Mouse (Mus musculus) limb, embryonic 14.5 days (tissue): ENCODE data around the gene Gpatch2. TPM values are rescaled to one million over a fixed set of nuclear protein-coding genes. Genes with fewer than 3 reads are reported as not detected.

Experiments
- ATAC-seq: fragments of 200-750 bp; cut with Nextera tagmentation; 2 replicates; pipeline ENCODE4 v1.8.0; 2017; ENCODE audit warnings: low read depth, moderate number of reproducible peaks, moderate TSS enrichment; ENCODE audit not compliant: low FRiP score
- DNase-seq: peaks from one replicate; pipeline ENCODE4 v3.0.0-alpha.2; 2015; ENCODE audit warnings: low spot score
- H3K27ac ChIP-seq: fragments of 300-500 bp; sonication (generic); replicated peaks from 2 replicates; pipeline ENCODE4 v1.5.1; 2014; ENCODE audit warnings: low read depth, mild to moderate bottlenecking, low read length, moderate library complexity, mixed read lengths
- H3K27me3 ChIP-seq: fragments of 300-500 bp; sonication (generic); 2 replicates; pipeline ENCODE4 v1.6.1; 2014; ENCODE audit warnings: low read length, mixed read lengths; ENCODE audit not compliant: control insufficient read depth, insufficient read depth
- H3K36me3 ChIP-seq: fragments of 300-500 bp; sonication (generic); 2 replicates; pipeline ENCODE4 v1.6.1; 2014; ENCODE audit warnings: mild to moderate bottlenecking, low read length, moderate library complexity, mixed read lengths; ENCODE audit not compliant: control insufficient read depth, insufficient read depth
- H3K4me1 ChIP-seq: fragments of 300-500 bp; sonication (generic); 2 replicates; pipeline ENCODE4 v1.6.1; 2014; ENCODE audit warnings: antibody characterized with exemption, low read length, mixed read lengths; ENCODE audit not compliant: control insufficient read depth, insufficient read depth
- H3K4me2 ChIP-seq: fragments of 300-500 bp; sonication (generic); replicated peaks from 2 replicates; pipeline ENCODE4 v1.6.1; 2014; ENCODE audit warnings: low read depth, mild to moderate bottlenecking, low read length, moderate library complexity; ENCODE audit not compliant: severe bottlenecking
- H3K4me3 ChIP-seq: fragments of 300-500 bp; sonication (generic); replicated peaks from 2 replicates; pipeline ENCODE4 v1.5.1; 2014; ENCODE audit warnings: low read length
- H3K9ac ChIP-seq: fragments of 300-500 bp; sonication (generic); 2 replicates; pipeline ENCODE4 v1.6.1; 2014; ENCODE audit warnings: mild to moderate bottlenecking, low read depth, low read length, moderate library complexity; ENCODE audit not compliant: severe bottlenecking
- H3K9me3 ChIP-seq: fragments of 300-500 bp; sonication (generic); 2 replicates; pipeline ENCODE4 v1.6.1; 2016; ENCODE audit warnings: low read length; ENCODE audit not compliant: control insufficient read depth
- POLR2A ChIP-seq: fragments of 200-500 bp; IDR thresholded peaks from 2 replicates; pipeline ENCODE4 v1.8.0; 2012; ENCODE audit warnings: inconsistent platforms, mild to moderate bottlenecking, moderate library complexity, borderline replicate concordance; ENCODE audit not compliant: insufficient read depth, insufficient read length; ENCODE audit errors: extremely low read depth
- WGBS: fragments of 180-500 bp; shearing (Covaris S2); extraction: QIAGEN DNeasy Blood & Tissue Kit; methylation state at CpG from one replicate; pipeline ENCODE4 v1.1.7; 2014; 5-methylcytosine and 5-hydroxymethylcytosine counted together
- polyA plus RNA-seq, 2 experiments: library from polyadenylated mRNA; depleted of rRNA in 1 of 2; stranded (reverse) in 1 of 2; unstranded in 1 of 2; fragments of >200 nt; fragmentation: Nextera tagmentation in 1 of 2; extraction: Ambion mirVana in 1 of 2; gene quantifications; 2 replicates each; pipeline versions ENCODE4 v1.2.1 to v1.2.3; 2012 to 2014

Gpatch2 gene
- polyA plus RNA-seq, 2 experiments, result 17.7 to 17.8 TPM

DNA sequence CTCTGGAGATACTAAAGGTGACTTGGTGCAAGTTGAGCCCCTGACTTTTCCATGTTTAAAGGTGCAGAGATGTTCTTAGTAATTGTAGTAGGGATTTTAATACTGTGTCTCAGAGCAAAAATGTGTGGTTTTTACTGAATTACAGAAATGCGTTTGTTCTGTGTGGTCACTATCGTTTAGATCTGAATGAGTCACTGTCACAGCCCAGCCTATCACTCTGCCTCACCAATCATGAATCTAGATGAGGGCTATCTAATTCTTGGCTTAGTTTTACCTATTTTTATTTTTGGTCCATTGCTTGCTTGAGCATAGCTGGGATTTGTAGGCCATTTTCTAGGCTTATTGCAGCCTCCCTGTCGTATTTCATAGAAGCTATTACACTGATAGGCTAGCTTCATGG, 19.9 kb downstream of the Gpatch2 start:
- no peak for TF ChIP-seq POLR2A

DNA sequence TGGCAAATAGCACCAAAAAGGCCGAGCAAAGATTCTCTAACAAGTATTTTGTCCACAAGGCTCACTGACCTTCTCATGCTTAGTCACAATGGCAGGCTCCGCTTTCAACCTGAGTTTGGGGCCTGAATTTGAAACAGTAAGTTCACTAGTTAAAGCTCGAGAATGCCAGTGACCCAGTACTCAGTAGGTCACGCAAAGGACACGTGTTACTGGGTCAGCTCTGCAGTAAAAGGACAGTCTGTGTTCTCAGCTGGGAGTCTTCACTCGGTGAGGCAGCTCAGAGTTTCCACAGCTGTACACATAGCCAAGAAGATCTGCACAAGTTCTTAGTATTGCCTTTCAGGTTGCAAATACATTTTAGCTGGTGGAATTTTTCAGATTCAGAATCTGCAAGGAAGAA, 21.0 kb downstream of the Gpatch2 start:
- WGBS, result 78% methylated on average over 6 of the region's 6 CpGs
- Histone ChIP-seq H3K36me3 (peaks cover 22% of the 10 kb centered on the region), H3K4me1 (no peaks in the 10 kb centered on the region), H3K27ac (no peak overlapping the region), H3K9ac (no peak overlapping the region), H3K4me2 (no peak overlapping the region), H3K27me3 (no peaks in the 10 kb centered on the region), H3K4me3 (no peak overlapping the region), H3K9me3 (no peaks in the 10 kb centered on the region)
- ATAC-seq (no peak), DNase-seq (no peak)
- no peak for TF ChIP-seq POLR2A

More for the DNA sequence above, 19.9 kb downstream of the Gpatch2 start:
- DNase-seq, result no peak
- no peaks in the 10 kb centered on the region for H3K4me1 ChIP-seq
- H3K27ac ChIP-seq, result no peak overlapping the region
- H3K4me3 ChIP-seq, result no peak overlapping the region
- no peak overlapping the region for H3K4me2 ChIP-seq
- H3K9me3 ChIP-seq, result no peaks in the 10 kb centered on the region
- no peak overlapping the region for H3K9ac ChIP-seq
- 95% methylated on average over 3 of the region's 3 CpGs for WGBS
- ATAC-seq, result no peak
- peaks cover 22% of the 10 kb centered on the region for H3K36me3 ChIP-seq
- H3K27me3 ChIP-seq, result no peaks in the 10 kb centered on the region

DNA sequence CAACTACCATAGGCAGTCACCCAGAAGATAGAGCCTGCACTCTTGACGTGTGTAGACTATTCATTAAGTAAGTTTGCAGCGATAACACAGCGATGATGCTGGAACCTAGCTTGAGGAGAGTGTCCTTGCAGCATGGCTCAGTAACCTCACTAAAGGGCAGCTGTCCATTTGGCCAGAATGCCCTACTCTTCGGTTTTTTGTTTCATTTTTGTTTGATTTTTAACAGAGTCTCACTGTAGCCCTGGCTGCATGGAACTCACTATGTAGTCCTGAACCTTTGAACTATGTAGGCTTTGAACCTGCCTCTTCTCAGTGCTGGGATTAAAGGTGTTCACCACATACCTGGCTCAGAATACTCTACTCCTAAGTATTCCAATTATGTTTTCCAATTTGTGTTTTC, 22.8 kb downstream of the Gpatch2 start:
- no peaks in the 10 kb centered on the region for H3K4me1 ChIP-seq
- no peak overlapping the region for H3K9ac ChIP-seq
- no peaks in the 10 kb centered on the region for H3K9me3 ChIP-seq
- no peak for TF ChIP-seq POLR2A
- 92% methylated on average over 4 of the region's 4 CpGs for WGBS
- ATAC-seq, result no peak
- no peak overlapping the region for H3K27ac ChIP-seq
- H3K4me3 ChIP-seq, result no peak overlapping the region
- no peak for DNase-seq
- peaks cover 16% of the 10 kb centered on the region for H3K36me3 ChIP-seq
- H3K4me2 ChIP-seq, result no peak overlapping the region
- H3K27me3 ChIP-seq, result no peaks in the 10 kb centered on the region

DNA sequence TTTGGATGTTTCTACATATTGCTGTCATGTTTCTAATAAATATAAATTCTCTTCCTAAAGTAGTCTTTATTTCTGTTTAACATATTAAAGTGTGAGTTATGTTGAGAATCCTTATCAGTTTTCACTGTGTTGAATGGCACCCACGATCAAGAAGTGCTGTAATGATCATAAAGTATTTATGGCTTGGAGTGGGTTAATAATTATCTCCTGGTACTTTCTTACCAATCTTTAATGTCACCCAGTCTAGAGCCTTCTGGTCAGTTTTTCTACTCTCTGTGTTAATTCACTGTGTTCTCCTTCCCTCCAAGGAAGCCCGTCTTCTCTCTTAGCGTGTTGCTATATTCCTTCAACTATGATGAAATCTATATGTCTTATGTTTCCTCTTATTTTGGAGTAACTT, 25.0 kb downstream of the Gpatch2 start:
- ATAC-seq, result no peak
- Histone ChIP-seq H3K4me3 (no peak overlapping the region), H3K36me3 (peaks cover 3% of the 10 kb centered on the region; the same call in 1 of the 2 replicates), H3K9me3 (no peaks in the 10 kb centered on the region), H3K9ac (no peak overlapping the region), H3K27me3 (no peaks in the 10 kb centered on the region), H3K4me2 (no peak overlapping the region), H3K27ac (no peak overlapping the region), H3K4me1 (no peaks in the 10 kb centered on the region)
- TF ChIP-seq POLR2A, result no peak
- 91% methylated on average over 3 of the region's 3 CpGs for WGBS
- DNase-seq, result no peak

DNA sequence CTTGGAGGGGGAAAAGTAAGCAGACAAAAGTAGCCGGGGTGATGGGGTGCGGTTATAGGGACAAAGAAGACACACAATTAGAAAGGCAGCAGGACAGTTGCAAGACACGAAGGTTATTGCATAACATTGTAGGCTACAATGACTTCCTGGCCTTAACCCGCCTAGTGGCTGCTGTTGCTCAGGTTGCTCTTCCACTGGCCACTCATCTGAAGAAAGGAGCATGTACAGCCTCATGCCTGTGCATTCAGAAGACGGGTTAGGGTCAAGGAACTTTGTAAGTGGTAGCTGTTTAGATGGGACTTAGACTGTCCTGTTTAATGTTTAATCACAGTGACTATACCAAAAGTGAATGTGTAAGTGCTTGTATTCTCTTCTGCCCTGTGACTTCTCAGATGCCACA, 26.0 kb downstream of the Gpatch2 start:
- 93% methylated on average over 5 of the region's 5 CpGs for WGBS
- TF ChIP-seq POLR2A, result no peak
- no peak overlapping the region for H3K27ac ChIP-seq

DNA sequence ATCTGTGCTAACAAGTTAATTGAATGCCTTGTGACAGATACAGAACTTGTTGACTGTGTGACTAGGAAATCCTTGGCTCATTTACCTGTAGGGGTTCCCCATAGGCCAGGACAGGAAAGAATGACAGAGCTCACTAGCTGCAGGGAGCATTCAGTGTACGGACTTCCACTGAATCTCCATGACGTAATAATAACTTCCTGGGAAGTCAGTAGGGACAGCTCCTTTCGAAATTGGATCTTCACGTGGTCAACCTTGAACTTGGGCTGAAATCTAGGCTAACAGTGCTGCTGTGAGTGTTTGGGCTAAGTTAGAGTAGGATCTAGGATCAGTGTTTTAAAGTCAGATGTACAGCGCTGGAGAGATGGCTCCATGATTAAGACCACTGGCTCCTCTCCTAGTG, 29.4 kb downstream of the Gpatch2 start:
- no peak for TF ChIP-seq POLR2A
- WGBS, result 83% methylated on average over 5 of the region's 5 CpGs
- Histone ChIP-seq H3K9ac (no peak overlapping the region), H3K27ac (no peak overlapping the region), H3K36me3 (no peaks in the 10 kb centered on the region), H3K27me3 (no peaks in the 10 kb centered on the region), H3K4me2 (no peak overlapping the region), H3K9me3 (no peaks in the 10 kb centered on the region), H3K4me1 (no peaks in the 10 kb centered on the region), H3K4me3 (no peak overlapping the region)
- no peak for DNase-seq
- ATAC-seq, result no peak

More for the DNA sequence above, 26.0 kb downstream of the Gpatch2 start:
- Histone ChIP-seq H3K27me3 (no peaks in the 10 kb centered on the region), H3K4me1 (no peaks in the 10 kb centered on the region), H3K4me3 (no peak overlapping the region), H3K9ac (no peak overlapping the region), H3K4me2 (no peak overlapping the region), H3K9me3 (no peaks in the 10 kb centered on the region), H3K36me3 (peaks cover 3% of the 10 kb centered on the region; the same call in 1 of the 2 replicates)
- ATAC-seq, result no peak
- no peak for DNase-seq
